Mouse (Mus musculus) heart, embryonic 15.5 days (tissue): ENCODE measurements around the gene Cct6b. TPM values are rescaled to one million over a fixed set of nuclear protein-coding genes. Genes with fewer than 3 reads are reported as not detected.

ENCODE experiments used
- ATAC-seq: fragments of 200-750 bp; cut with Nextera tagmentation; replicated peaks from 2 replicates; pipeline ENCODE4 v1.8.0; 2017; ENCODE audit warnings: low read depth, moderate TSS enrichment; ENCODE audit not compliant: insufficient number of reproducible peaks, insufficient read depth, low FRiP score
- H3K27ac ChIP-seq: fragments of 300-500 bp; sonication (generic); 2 replicates; pipeline ENCODE4 v1.5.1; 2015; ENCODE audit warnings: mild to moderate bottlenecking, inconsistent platforms
- H3K27me3 ChIP-seq: fragments of 300-500 bp; sonication (generic); 2 replicates; pipeline ENCODE4 v1.6.1; 2015; ENCODE audit warnings: inconsistent platforms
- H3K36me3 ChIP-seq: fragments of 300-500 bp; sonication (generic); 2 replicates; pipeline ENCODE4 v1.6.1; 2015; ENCODE audit warnings: mild to moderate bottlenecking, inconsistent platforms
- H3K4me1 ChIP-seq: fragments of 300-500 bp; sonication (generic); replicated peaks from 2 replicates; pipeline ENCODE4 v1.6.1; 2015; ENCODE audit warnings: inconsistent platforms
- H3K4me2 ChIP-seq: fragments of 300-500 bp; sonication (generic); 2 replicates; pipeline ENCODE4 v1.6.1; 2015; ENCODE audit warnings: inconsistent platforms, mild to moderate bottlenecking, moderate library complexity
- H3K4me3 ChIP-seq: fragments of 300-500 bp; sonication (generic); 2 replicates; pipeline ENCODE4 v1.5.1; 2015; ENCODE audit warnings: mild to moderate bottlenecking, inconsistent platforms
- H3K9ac ChIP-seq: fragments of 300-500 bp; sonication (generic); 2 replicates; pipeline ENCODE4 v1.6.1; 2015; ENCODE audit warnings: mild to moderate bottlenecking, inconsistent platforms
- H3K9me3 ChIP-seq: fragments of 300-500 bp; sonication (generic); replicated peaks from 2 replicates; pipeline ENCODE4 v1.6.1; 2016; ENCODE audit warnings: inconsistent platforms
- WGBS: fragments of 180-500 bp; shearing (Covaris S2); methylation state at CpG from one replicate; pipeline ENCODE4 v1.1.7; 2015; ENCODE audit warnings: mixed read lengths; 5-methylcytosine and 5-hydroxymethylcytosine counted together
- polyA plus RNA-seq: library from polyadenylated mRNA; unstranded; fragments of >200 nt; fragmentation: Nextera tagmentation; extraction: Ambion mirVana; gene quantifications from 2 replicates; pipeline ENCODE4 v1.2.1, GENCODE M21; 2015

The Cct6b gene
- polyA plus RNA-seq, 1 experiment from 2014 or later, result 0.21 TPM

GRCm38 (mm10) chr11:82762286-82762829 lies 1.8 kb downstream of the Cct6b start:
- peaks cover 6% of the 10 kb centered on the region; the same call in 1 of the 2 replicates for H3K27me3 ChIP-seq
- 82% methylated on average over 6 of the region's 6 CpGs for WGBS
- no peak overlapping the region for H3K4me3 ChIP-seq
- ATAC-seq, result no peak
- no peaks in the 10 kb centered on the region for H3K36me3 ChIP-seq
- peaks cover 19% of the 10 kb centered on the region for H3K4me1 ChIP-seq
- H3K27ac ChIP-seq, result no peak overlapping the region
- H3K9me3 ChIP-seq, result no peaks in the 10 kb centered on the region
- H3K9ac ChIP-seq, result no peak overlapping the region
- no peak overlapping the region for H3K4me2 ChIP-seq

GRCm38 (mm10) chr11:82755919-82756318 lies 8.2 kb downstream of the Cct6b start:
- ATAC-seq, result no peak
- Histone ChIP-seq H3K9me3 (no peaks in the 10 kb centered on the region), H3K4me1 (no peaks in the 10 kb centered on the region), H3K4me3 (no peak overlapping the region), H3K27me3 (peaks cover 5% of the 10 kb centered on the region; the same call in 1 of the 2 replicates), H3K9ac (no peak overlapping the region), H3K27ac (no peak overlapping the region), H3K4me2 (no peak overlapping the region), H3K36me3 (no peaks in the 10 kb centered on the region)
- WGBS, result 74% methylated on average over 1 of the region's 1 CpGs

GRCm38 (mm10) chr11:82752349-82753115 lies 11.6 kb downstream of the Cct6b start:
- H3K36me3 ChIP-seq, result no peaks in the 10 kb centered on the region

GRCm38 (mm10) chr11:82746857-82747366 lies 17.2 kb downstream of the Cct6b start:
- Histone ChIP-seq H3K36me3 (no peaks in the 10 kb centered on the region), H3K4me1 (no peaks in the 10 kb centered on the region), H3K27ac (0 out of 2 replicates have a peak overlapping the region, but pooled peaks have one; percentile 3), H3K4me3 (peak overlapping the region; percentile 20), H3K27me3 (no peaks in the 10 kb centered on the region), H3K4me2 (peak overlapping the region; percentile 40), H3K9ac (peak overlapping the region; percentile 40; the same call in 1 of the 2 replicates), H3K9me3 (no peaks in the 10 kb centered on the region)
- 58% methylated on average over 8 of the region's 8 CpGs for WGBS
- ATAC-seq, result no peak

More at GRCm38 (mm10) chr11:82752349-82753115, 11.6 kb downstream of the Cct6b start:
- Histone ChIP-seq H3K9ac (no peak overlapping the region), H3K27ac (no peak overlapping the region), H3K4me2 (no peak overlapping the region), H3K4me3 (no peak overlapping the region), H3K4me1 (no peaks in the 10 kb centered on the region), H3K9me3 (no peaks in the 10 kb centered on the region), H3K27me3 (no peaks in the 10 kb centered on the region)
- ATAC-seq, result no peak
- WGBS, result 68% methylated on average over 6 of the region's 6 CpGs

- Histone ChIP-seq H3K4me2 (no peak overlapping the region), H3K27me3 (no peaks in the 10 kb centered on the region), H3K4me1 (no peaks in the 10 kb centered on the region), H3K9ac (no peak overlapping the region), H3K4me3 (no peak overlapping the region), H3K27ac (no peak overlapping the region), H3K36me3 (no peaks in the 10 kb centered on the region), H3K9me3 (no peaks in the 10 kb centered on the region)
- WGBS, result 26% methylated on average over 6 of the region's 6 CpGs
- no peak for ATAC-seq
These were observed 18.0 kb downstream of the Cct6b start for GRCm38 (mm10) chr11:82746138-82746537.

GRCm38 (mm10) chr11:82739006-82739405 lies 25.1 kb downstream of the Cct6b start:
- H3K9me3 ChIP-seq, result no peaks in the 10 kb centered on the region
- H3K4me1 ChIP-seq, result no peaks in the 10 kb centered on the region
- H3K27me3 ChIP-seq, result no peaks in the 10 kb centered on the region
- H3K4me2 ChIP-seq, result no peak overlapping the region
- H3K36me3 ChIP-seq, result no peaks in the 10 kb centered on the region
- H3K9ac ChIP-seq, result no peak overlapping the region
- ATAC-seq, result no peak
- no peak overlapping the region for H3K4me3 ChIP-seq
- H3K27ac ChIP-seq, result no peak overlapping the region

GRCm38 (mm10) chr11:82734227-82734626 lies 29.9 kb downstream of the Cct6b start:
- Histone ChIP-seq H3K9ac (no peak overlapping the region), H3K27ac (no peak overlapping the region), H3K4me2 (no peak overlapping the region), H3K9me3 (no peaks in the 10 kb centered on the region), H3K36me3 (no peaks in the 10 kb centered on the region), H3K4me3 (no peak overlapping the region), H3K4me1 (no peaks in the 10 kb centered on the region), H3K27me3 (no peaks in the 10 kb centered on the region)
- no peak for ATAC-seq

GRCm38 (mm10) chr11:82726862-82727261 lies 37.3 kb downstream of the Cct6b start:
- no peaks in the 10 kb centered on the region for H3K4me1 ChIP-seq
- H3K9ac ChIP-seq, result no peak overlapping the region
- H3K4me3 ChIP-seq, result no peak overlapping the region
- WGBS, result 87% methylated on average over 2 of the region's 2 CpGs
- H3K36me3 ChIP-seq, result no peaks in the 10 kb centered on the region
- no peak for ATAC-seq
- no peaks in the 10 kb centered on the region for H3K27me3 ChIP-seq
- no peaks in the 10 kb centered on the region for H3K9me3 ChIP-seq
- no peak overlapping the region for H3K27ac ChIP-seq
- H3K4me2 ChIP-seq, result no peak overlapping the region

- Histone ChIP-seq H3K27me3 (no peaks in the 10 kb centered on the region), H3K36me3 (no peaks in the 10 kb centered on the region), H3K27ac (no peak overlapping the region), H3K4me2 (no peak overlapping the region), H3K9me3 (no peaks in the 10 kb centered on the region), H3K9ac (no peak overlapping the region), H3K4me1 (no peaks in the 10 kb centered on the region), H3K4me3 (no peak overlapping the region)
- 77% methylated on average over 12 of the region's 12 CpGs for WGBS
- ATAC-seq, result no peak
These were observed 44.8 kb downstream of the Cct6b start for GRCm38 (mm10) chr11:82719294-82719693.

GRCm38 (mm10) chr11:82712681-82713080 lies 51.4 kb downstream of the Cct6b start:
- WGBS, result 71% methylated on average over 3 of the region's 3 CpGs
- no peak overlapping the region for H3K4me2 ChIP-seq
- ATAC-seq, result no peak

GRCm38 (mm10) chr11:82708934-82709333 lies 55.2 kb downstream of the Cct6b start:
- H3K36me3 ChIP-seq, result no peaks in the 10 kb centered on the region
- no peak overlapping the region for H3K9ac ChIP-seq
- no peak overlapping the region for H3K4me3 ChIP-seq
- 73% methylated on average over 4 of the region's 4 CpGs for WGBS
- H3K9me3 ChIP-seq, result no peaks in the 10 kb centered on the region
- H3K27ac ChIP-seq, result no peak overlapping the region
- no peaks in the 10 kb centered on the region for H3K4me1 ChIP-seq
- H3K27me3 ChIP-seq, result 0 out of 2 replicates have a peak, but pooled peaks cover 2% of the 10 kb centered on the region
- no peak for ATAC-seq
- no peak overlapping the region for H3K4me2 ChIP-seq

More at GRCm38 (mm10) chr11:82712681-82713080, 51.4 kb downstream of the Cct6b start:
- Histone ChIP-seq H3K9me3 (no peaks in the 10 kb centered on the region), H3K27me3 (no peaks in the 10 kb centered on the region), H3K4me3 (no peak overlapping the region), H3K27ac (no peak overlapping the region), H3K36me3 (no peaks in the 10 kb centered on the region), H3K9ac (no peak overlapping the region), H3K4me1 (no peaks in the 10 kb centered on the region)
